Mouse (Mus musculus): ENCODE measurements around the gene Entpd3.

Entpd3 gene

DNA sequence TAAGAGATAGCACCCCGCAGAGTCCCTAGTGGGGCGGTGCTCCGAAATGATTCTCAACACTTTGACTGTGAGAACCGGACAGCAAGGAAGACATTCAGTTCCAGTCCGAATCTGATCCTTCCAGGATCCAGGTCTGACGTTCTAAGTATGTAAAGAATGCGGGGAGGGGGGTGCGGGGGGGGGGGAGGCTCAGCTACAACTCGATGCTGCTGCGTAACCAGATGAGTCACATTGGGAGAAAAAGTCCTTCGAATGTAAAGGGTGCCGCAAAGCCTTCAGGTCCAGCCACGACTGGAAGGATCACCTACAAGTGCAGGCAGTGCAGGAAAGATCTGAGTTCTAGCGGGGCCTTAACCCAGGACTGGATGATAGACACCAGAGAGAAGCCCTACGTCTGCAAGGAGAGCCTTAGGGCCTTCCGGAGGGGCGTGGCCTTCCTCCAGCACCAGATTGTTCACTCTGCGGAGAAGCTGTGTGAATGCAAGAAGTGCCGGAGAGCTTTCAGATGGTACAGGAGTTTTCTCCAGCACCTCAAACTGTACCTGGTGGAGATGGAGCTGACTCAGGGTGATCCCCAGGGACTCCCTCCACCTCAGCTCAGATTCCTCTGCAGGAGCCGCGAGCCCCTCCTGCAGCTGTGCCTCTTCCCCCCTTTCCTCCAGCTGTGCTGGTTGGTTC lies 42.5 kb downstream of the Entpd3 start:
- DNase-seq, result peak; percentile 61 to 67

DNA sequence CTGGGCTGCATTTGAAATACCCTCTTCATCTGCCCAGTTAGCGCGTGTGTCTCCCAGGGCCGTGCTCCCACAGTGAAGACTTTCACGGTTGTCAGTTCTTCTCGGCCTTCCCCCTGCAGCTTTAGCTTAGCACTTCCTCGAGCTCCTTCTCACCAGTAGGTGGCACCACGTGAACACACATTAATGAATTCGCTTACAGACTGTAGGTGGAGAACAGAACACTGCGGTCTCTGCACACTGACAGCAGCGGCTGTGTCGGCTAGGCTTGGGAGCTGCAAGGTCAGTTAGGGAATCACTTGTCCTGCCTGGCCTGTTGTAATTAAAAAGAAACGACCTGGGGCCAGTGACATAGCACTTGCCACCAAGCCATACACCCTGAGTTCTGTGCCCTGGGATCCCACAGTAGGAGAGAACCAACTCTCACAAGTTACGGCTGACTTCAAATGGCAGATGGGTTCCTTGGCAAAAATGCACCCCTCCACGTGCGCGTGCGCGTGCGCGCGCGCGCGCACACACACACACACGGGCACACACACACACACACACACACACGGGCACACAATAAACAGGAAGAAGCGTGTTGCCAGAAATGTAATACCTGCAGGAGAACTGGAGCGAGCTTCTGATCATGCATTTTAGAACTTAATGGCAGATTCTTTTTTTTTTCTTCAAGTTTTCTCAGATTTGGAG lies 43.1 kb downstream of the Entpd3 start:
- peak; percentile 83 to 91 for DNase-seq

DNA sequence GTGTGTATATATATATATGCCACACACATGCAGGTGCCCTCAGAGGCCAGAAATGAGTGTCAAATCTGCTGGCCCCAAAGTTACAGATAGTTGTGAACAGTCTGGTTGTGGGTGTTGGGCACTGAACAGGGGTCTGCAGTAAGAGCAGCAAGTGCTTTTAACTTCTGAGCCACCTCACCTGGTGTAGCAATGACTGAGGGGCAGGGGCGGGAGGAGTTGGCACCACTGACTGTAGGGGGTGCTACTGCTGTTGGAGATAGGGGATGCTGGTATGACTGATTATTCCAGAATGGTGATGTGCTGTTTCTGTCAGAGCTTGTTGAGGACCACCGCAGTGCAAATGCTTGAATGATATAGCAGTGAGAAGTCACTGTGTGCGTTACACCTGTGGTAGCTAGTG lies 43.7 kb downstream of the Entpd3 start:
- no peak for DNase-seq

DNA sequence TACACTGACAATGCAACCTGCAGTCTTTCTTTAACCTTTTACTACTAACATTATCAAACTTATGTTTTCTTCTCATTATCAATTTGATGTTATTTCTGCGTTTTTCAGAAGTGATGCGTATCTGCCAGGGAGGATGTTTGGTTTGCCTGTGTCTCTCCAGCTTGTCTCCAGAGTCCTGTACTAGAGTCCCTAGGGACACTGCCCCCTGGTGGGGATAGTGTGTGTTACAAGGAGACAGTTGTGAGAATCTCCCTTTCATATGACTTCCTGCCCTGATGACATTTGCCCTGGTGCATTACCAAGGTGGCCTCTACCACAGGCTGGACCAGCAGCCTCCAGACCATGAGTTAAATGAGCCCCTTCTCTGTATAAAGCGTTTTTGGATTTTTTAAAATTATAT lies 46.9 kb downstream of the Entpd3 start:
- DNase-seq, result peak in 1 of 2 experiments; percentile 77

DNA sequence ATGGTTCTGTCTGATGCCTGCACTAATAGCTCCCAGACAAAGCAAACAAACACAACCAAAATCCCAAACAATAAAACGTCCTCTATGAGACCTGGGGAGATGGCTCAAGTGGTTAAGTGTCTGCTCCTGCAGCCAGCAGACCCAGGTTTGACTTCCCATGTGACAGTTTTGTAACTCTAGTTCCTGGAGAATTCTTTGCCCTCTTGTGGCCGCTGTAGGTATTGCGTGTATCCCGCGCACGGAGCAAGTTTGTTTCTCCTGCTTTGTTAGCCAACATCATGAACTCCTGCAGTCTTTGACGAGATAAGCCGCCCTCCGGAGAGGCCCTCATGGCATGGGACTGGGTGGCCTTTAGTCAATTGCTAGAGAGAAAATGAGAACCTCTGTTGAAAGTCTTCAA lies 51.9 kb downstream of the Entpd3 start:
- peak; percentile 57 to 79 for DNase-seq

DNA sequence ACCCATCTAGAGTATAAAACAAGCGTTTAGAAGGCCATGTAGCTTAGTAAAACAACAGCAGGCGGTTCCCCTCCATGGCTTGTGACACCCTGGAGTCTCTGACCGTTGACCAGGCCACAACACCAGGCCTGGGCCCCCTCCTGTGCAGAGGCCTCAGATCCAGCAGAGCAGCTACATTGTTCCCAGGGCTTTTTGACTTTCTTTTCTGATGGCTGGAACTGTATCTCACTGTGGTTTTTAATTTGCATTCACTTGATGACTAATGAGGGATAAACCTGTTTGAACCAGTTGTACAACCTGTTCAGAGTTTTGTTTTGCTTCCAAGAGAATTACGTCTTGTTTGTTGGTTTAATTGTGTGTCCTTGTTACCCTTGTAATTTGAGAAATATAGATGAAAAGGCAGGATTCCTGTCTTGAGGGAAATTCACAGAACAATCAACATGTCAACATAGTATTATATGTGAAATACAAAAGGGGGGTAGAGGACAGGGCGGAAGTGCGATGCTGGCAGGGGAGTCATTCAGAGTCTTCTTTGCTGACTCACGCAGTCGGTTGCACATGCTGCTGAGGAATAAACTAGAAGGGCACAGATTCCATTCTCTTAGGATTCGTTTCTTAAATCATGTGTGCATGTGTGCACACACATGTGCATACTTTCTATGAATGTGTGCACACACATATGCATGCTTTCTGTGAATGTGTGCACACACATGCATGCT lies 53.9 kb downstream of the Entpd3 start:
- DNase-seq, result no peak

DNA sequence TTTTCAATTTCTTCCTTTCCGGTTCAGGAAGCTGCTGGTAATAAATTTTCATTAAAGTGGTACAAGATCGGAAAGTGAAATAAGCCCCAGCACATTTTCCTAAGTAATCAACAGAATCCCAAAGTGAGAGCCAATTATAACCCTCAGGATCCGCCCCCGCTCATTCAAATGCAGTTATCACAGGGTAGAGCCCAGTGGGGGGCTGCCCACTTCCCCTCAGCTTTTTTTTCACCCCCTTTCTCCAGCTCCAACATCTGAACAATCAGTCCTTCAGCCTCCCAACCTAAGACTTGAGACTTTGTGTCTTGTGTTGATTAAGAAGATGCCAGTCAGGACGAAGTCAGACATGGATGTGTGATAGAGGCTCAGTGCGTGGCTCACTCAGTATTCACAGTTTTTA lies 55.2 kb downstream of the Entpd3 start:
- DNase-seq, result no peak

DNA sequence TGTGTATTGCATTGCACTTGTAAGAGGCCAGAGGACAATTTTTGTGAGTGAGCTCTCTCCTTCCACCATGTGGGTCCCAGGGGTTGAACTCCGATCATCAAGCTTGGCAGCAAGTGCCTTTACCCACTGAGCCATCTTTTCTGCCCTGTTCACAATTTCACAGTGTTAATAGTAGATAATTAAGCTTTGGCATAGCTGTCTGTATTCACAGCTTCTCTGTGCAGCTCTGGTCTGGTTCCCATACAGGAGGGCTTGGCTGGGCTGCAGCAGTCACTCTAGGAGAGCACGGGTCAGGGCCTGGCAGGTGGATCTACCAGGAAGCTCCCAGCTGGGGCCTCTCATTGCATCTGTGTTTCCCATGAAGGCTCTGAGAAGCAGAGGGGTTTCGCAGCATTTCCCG lies 55.7 kb downstream of the Entpd3 start:
- DNase-seq, result no peak

DNA sequence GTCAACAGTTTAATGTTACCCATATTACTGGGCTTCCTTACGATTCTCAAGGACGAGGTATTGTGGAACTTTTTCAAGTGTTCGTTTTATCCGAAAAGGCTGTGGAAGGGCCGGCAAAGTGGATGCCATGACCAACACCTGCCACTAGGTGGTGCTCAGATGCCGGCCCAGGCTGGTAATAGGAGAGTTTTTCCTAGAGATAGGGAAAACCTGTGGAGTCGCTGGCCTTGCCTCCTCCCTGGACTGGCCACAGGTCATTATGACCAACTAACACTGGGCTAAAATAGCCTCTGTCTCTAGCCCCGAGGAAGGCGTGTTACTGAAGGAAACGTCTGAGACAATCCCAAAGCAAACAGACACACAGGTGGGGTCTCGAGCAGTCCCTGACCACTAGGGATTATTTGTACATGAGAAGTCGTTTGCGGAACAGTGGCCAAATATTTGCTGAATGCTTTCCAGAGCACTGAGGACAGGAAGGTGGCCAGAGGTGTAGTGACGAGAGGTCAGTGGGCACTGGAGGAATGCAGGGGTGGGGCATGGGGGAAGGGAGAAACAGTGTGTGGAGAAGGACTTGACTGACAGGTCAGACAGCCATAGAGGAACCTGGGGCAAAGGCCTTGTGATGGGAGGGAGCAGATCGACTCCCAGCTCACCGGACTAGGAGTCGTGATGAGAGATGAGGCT lies 62.0 kb downstream of the Entpd3 start:
- peak; percentile 83 to 85 for DNase-seq

DNA sequence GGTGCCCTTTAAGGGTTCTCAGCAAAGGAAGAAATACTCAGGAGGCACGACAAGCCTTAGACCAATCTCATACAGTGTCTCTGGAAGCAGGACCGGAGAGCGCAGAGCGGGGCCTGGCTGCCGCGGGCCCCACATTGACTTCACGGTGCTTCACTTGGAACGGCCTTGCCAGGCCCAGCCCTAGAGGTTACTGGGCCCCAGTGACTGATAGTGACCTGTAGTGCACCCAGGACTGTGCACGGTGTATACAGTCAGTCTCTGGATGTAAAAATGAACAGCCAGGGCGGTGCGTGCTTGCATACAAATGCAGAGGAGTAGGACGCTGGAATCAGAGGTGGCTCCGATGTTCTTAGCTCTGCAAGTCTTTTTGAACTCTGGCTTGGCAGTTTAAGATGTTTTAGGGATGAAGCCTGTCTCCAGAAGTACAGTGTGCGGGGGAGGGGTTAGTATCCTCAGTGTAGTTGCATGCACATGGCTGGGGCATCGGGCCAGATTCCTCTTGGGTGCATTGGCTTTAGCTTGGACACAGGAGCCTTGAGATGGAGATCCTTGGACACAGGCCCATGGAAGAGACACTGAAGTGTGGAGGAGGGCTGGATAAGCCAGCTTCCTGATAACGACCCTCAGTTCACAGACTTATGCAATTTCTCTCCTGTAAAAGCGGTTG lies 62.7 kb downstream of the Entpd3 start:
- DNase-seq, result peak in 1 of 2 experiments; percentile 37

DNA sequence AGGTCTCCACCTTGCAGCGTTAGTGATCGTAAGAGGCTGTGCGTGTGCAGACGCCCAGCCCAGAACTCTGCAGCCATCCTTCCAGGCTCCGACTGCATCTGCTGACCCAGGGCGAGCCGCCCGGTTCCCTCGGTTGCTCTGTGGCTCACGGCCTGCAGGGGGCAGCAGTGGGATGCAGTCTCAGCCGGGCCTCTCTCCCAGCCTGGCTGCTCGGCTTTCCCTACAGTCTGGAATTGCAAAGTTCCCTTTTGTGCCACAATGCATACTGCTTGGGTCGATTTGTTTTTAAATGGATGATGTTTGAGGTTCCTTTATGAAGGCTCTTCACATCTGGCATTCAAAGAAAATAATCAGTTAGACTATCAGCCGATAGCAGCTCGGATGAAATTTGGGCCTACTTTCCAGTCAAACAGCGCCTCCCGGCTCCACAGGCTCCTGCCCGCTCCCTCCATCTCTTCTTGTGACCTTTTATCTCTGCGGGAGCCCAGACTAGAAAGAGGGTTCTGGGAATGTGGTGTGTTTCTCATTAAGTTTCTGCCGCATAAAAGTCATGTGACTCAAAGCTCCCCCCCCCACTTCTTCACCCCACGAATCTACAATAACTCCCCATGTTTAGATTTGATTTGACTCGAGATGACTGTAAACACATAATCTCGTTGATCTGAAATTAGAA lies 63.4 kb downstream of the Entpd3 start:
- peak; percentile 87 to 92 for DNase-seq

DNA sequence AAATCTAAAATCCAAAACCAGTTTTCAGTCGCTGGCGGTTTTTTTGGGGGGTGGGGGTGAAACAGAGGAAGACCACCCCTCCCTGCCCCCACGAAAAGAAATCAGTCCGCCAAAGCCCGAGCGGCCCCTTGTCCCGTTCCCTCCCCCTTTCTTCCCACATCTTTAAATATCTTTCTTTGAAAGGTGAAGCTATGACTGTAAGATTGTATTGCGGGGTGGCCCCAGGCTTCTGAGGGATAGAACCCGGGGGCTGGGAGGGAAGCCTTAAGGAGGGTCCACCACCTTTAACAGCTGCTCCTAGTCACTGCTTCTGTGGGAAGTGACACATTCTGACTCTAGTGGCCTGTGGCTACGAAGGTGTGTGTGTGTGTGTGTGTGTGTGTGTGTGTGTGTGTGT lies 63.9 kb downstream of the Entpd3 start:
- no peak for DNase-seq

DNA sequence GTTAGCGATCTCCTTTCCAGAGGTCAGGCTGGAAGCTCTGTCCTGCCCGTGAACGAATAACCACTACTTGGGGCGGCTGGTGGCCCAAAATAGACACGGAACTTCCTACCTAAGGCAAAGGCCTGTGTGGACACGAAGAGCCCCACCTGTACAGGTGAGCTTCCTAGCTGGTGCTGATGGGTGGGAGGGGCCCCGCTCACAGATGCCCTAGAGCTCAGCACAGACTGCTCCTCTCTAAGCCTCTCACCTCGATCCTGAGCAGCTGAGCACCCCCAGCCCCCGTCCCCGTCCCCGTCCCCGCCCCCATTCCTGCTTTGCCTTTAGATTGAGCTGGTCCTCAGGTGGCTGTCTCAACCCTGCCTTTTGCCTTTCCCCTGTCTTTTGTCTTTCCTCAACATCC lies 64.3 kb downstream of the Entpd3 start:
- DNase-seq, result no peak

DNA sequence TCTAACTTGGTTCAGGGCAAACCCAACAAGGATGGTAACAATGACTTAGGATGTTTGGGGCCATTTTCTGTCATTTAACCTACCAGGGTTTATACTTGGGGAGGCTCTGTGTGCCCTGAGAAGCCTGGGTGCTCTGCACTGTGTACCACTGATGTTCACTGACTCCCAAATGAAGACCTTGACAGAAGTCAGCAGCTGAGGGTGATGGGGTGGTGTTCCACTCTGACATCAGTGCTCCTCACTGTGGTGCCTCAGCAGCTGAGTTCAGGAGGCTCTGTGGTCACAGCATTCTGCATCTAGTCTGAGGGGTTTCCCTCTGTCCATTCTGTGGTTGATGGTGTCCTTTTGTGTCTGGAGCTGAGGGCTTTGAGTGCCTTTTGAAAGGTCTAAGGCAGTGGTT lies 71.4 kb downstream of the Entpd3 start:
- DNase-seq, result no peak

DNA sequence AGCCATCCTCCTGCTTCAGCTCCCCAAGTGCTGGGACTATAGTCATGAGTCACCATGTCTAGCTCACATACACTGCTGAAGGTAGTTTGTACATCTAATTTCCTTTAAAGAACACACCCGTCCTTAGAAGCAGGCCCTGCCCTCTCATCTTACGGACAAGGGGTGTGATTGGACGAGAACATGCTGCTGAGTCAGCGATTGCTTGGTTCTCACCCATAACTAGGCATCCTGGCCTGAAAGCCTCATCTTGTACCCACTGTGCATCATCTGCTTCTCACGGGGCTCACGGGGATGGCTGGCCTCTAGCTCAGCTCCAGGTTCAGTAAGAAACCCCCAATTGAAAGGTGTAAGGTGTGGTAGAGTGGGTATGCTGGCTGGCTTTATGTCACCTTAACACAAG lies 74.4 kb downstream of the Entpd3 start:
- no peak for DNase-seq

Data from lung, postnatal 4 days (tissue).